Mouse (Mus musculus) MEL (cell line): Measurements from ENCODE around the gene Farp1. TPM values are rescaled to one million over a fixed set of nuclear protein-coding genes. Genes with fewer than 3 reads are reported as not detected.

Source experiments
- DNase-seq: peaks from one replicate; pipeline ENCODE4 v3.0.0; 2011; ENCODE audit warnings: low read depth, low spot score
- H3K27ac ChIP-seq: 2 replicates; pipeline ENCODE4 v1.5.1; 2012; ENCODE audit warnings: low read depth, mild to moderate bottlenecking, control low read depth, low read length, moderate library complexity; ENCODE audit not compliant: control insufficient read depth
- H3K27me3 ChIP-seq, 2 experiments: fragments of 150-350 bp in 1 of 2; sonication (generic) in 1 of 2; 2 replicates each; pipeline ENCODE4 v1.6.1; 2012; ENCODE audit warnings: low read length in 2 of 2, mild to moderate bottlenecking in 2 of 2, improper control_type of control experiment in 1 of 2, moderate library complexity in 1 of 2; ENCODE audit not compliant: insufficient read depth in 2 of 2, control insufficient read depth in 1 of 2
- H3K36me3 ChIP-seq, 2 experiments: 2 replicates each; pipeline ENCODE4 v1.6.1; 2012 to 2014; ENCODE audit warnings: low read length in 2 of 2, improper control_type of control experiment in 1 of 2, inconsistent platforms in 1 of 2, mild to moderate bottlenecking in 1 of 2; ENCODE audit not compliant: insufficient read depth in 2 of 2, control insufficient read depth in 1 of 2
- H3K4me1 ChIP-seq, 2 experiments: fragments of 150-350 bp in 1 of 2; sonication (generic) in 1 of 2; 2 replicates each; pipeline ENCODE4 v1.6.1; 2012; ENCODE audit warnings: low read length in 2 of 2, improper control_type of control experiment in 1 of 2, mild to moderate bottlenecking in 1 of 2; ENCODE audit not compliant: insufficient read depth in 2 of 2, control insufficient read depth in 1 of 2
- H3K4me3 ChIP-seq, 2 experiments: fragments of 150-350 bp in 1 of 2; sonication (generic) in 1 of 2; 2 replicates each; pipeline ENCODE4 v1.5.1; 2012; ENCODE audit warnings: low read depth in 2 of 2, low read length in 2 of 2, mild to moderate bottlenecking in 2 of 2, moderate library complexity in 2 of 2, control low read depth in 1 of 2, improper control_type of control experiment in 1 of 2; ENCODE audit not compliant: control insufficient read depth in 1 of 2, insufficient read depth in 1 of 2
- H3K79me2 ChIP-seq: 2 replicates; pipeline ENCODE4 v1.6.1; 2012; ENCODE audit warnings: mild to moderate bottlenecking, low read length, moderate library complexity; ENCODE audit not compliant: control insufficient read depth, poor library complexity, insufficient read depth
- H3K9ac ChIP-seq: 2 replicates; pipeline ENCODE4 v1.6.1; 2012; ENCODE audit warnings: low read depth, mild to moderate bottlenecking, control low read depth, low read length, moderate library complexity; ENCODE audit not compliant: control insufficient read depth, poor library complexity, severe bottlenecking
- H3K9me3 ChIP-seq: fragments of 150-350 bp; sonication (generic); replicated peaks from 2 replicates; pipeline ENCODE4 v1.6.1; 2012; ENCODE audit warnings: mild to moderate bottlenecking, low read length, improper control_type of control experiment, moderate library complexity; ENCODE audit not compliant: insufficient read depth
- CHD1 ChIP-seq: IDR thresholded peaks from 2 replicates; pipeline ENCODE4 v1.6.1; 2012; ENCODE audit warnings: low read depth, mild to moderate bottlenecking, inconsistent platforms, low read length, improper control_type of control experiment
- CHD2 ChIP-seq: IDR thresholded peaks from 2 replicates; pipeline ENCODE4 v1.6.1; 2011; ENCODE audit warnings: low read length, improper control_type of control experiment
- CTCF ChIP-seq, 3 experiments: IDR thresholded peaks in 2 of 3; conservative IDR thresholded peaks in 1 of 3; 2 replicates each; pipeline ENCODE4 v1.5.1; 2011 to 2012; ENCODE audit warnings: low read length in 3 of 3, low read depth in 2 of 3, mild to moderate bottlenecking in 2 of 3, improper control_type of control experiment in 1 of 3, inconsistent platforms in 1 of 3, mixed read lengths in 1 of 3, moderate library complexity in 1 of 3; ENCODE audit not compliant: control insufficient read depth in 1 of 3, insufficient read depth in 1 of 3, poor library complexity in 1 of 3, severe bottlenecking in 1 of 3
- ELF1 ChIP-seq: IDR thresholded peaks from 2 replicates; pipeline ENCODE4 v1.6.1; 2014; ENCODE audit warnings: low read depth, mild to moderate bottlenecking, inconsistent platforms, low read length, improper control_type of control experiment, moderate library complexity
- EP300 ChIP-seq, 2 experiments: IDR thresholded peaks; 2 replicates each; pipeline ENCODE4 v1.6.1; 2011; ENCODE audit warnings: improper control_type of control experiment in 2 of 2, low read length in 2 of 2, low read depth in 1 of 2, mild to moderate bottlenecking in 1 of 2
- HCFC1 ChIP-seq: IDR thresholded peaks from 2 replicates; pipeline ENCODE4 v1.6.1; 2012; ENCODE audit warnings: low read depth, mild to moderate bottlenecking, inconsistent platforms, low read length, improper control_type of control experiment, moderate library complexity
- JUND ChIP-seq: IDR thresholded peaks from 2 replicates; pipeline ENCODE4 v1.6.1; 2011; ENCODE audit warnings: low read depth, mild to moderate bottlenecking, improper control_type of control experiment, low read length
- MAFK ChIP-seq: IDR thresholded peaks from 2 replicates; pipeline ENCODE4 v1.6.1; 2011; ENCODE audit warnings: low read depth, mild to moderate bottlenecking, low read length, improper control_type of control experiment, borderline replicate concordance
- MAX ChIP-seq: IDR thresholded peaks from 2 replicates; pipeline ENCODE4 v1.6.1; 2011; ENCODE audit warnings: low read length, improper control_type of control experiment
- MYC ChIP-seq: IDR thresholded peaks from 2 replicates; pipeline ENCODE4 v1.6.1; 2011; ENCODE audit warnings: low read depth, mild to moderate bottlenecking, low read length, improper control_type of control experiment, moderate library complexity
- POLR2A ChIP-seq, 2 experiments: IDR thresholded peaks; 2 replicates each; pipeline ENCODE4 v1.6.1; 2011 to 2012; ENCODE audit warnings: low read length in 2 of 2, mild to moderate bottlenecking in 2 of 2, control low read depth in 1 of 2, improper control_type of control experiment in 1 of 2, low read depth in 1 of 2, moderate library complexity in 1 of 2; ENCODE audit not compliant: control insufficient read depth in 1 of 2, insufficient read depth in 1 of 2, poor library complexity in 1 of 2
- POLR2AphosphoS5 ChIP-seq: IDR thresholded peaks from 2 replicates; pipeline ENCODE4 v1.6.1; 2012; ENCODE audit warnings: low read depth, borderline replicate concordance, mild to moderate bottlenecking, inconsistent platforms, low read length, moderate library complexity, mixed read lengths
- SIN3A ChIP-seq: IDR thresholded peaks from 2 replicates; pipeline ENCODE4 v1.6.1; 2012; ENCODE audit warnings: low read length, improper control_type of control experiment, inconsistent platforms
- USF1 ChIP-seq: IDR thresholded peaks from 2 replicates; pipeline ENCODE4 v1.6.1; 2014; ENCODE audit warnings: low read depth, mild to moderate bottlenecking, inconsistent platforms, low read length, improper control_type of control experiment, moderate library complexity
- ZC3H11A ChIP-seq: IDR thresholded peaks from 2 replicates; pipeline ENCODE4 v1.6.1; 2012; ENCODE audit warnings: low read depth, mild to moderate bottlenecking, inconsistent platforms, low read length, improper control_type of control experiment
- ZKSCAN1 ChIP-seq: IDR thresholded peaks from 2 replicates; pipeline ENCODE4 v1.6.1; 2012; ENCODE audit warnings: low read depth, mild to moderate bottlenecking, inconsistent platforms, low read length, improper control_type of control experiment, moderate library complexity
- ZNF384 ChIP-seq: IDR thresholded peaks from 2 replicates; pipeline ENCODE4 v1.6.1; 2012; ENCODE audit warnings: low read depth, mild to moderate bottlenecking, inconsistent platforms, low read length, improper control_type of control experiment
- polyA plus RNA-seq, 2 experiments: library from polyadenylated mRNA; stranded (reverse) in 1 of 2; unstranded in 1 of 2; fragments of >175 nt in 1 of 2; fragments of >200 nt in 1 of 2; gene quantifications; 2 replicates each; pipeline versions ENCODE4 v1.2.1 to v1.2.4; 2012; ENCODE audit warnings: low replicate concordance in 2 of 2, low read depth in 1 of 2; ENCODE audit not compliant: insufficient read length in 2 of 2, insufficient read depth in 1 of 2, missing spikeins in 1 of 2
- total RNA-seq: library from RNA; depleted of rRNA; stranded (reverse); fragments of 300-350 nt; gene quantifications from 2 replicates; pipeline ENCODE4 v1.2.3, GENCODE M21; 2012

Gene Farp1
- total and polyA plus RNA-seq, 3 experiments = 0.62 to 1.1 TPM; not detected in 1

GRCm38 (mm10) chr14:121263912-121264311, 228.9 kb downstream of the Farp1 start:
- Histone ChIP-seq H3K4me3 (no peak overlapping the region), H3K9ac (no peak overlapping the region), H3K79me2 (no peaks in the 10 kb centered on the region), H3K4me1 (no peaks in the 10 kb centered on the region), H3K27ac (no peak overlapping the region), H3K36me3 (no peaks in the 10 kb centered on the region), H3K27me3 (0 out of 4 replicates have a peak, but pooled peaks cover 0 to 2% of the 10 kb centered on the region in 2 experiments)
- DNase-seq = no peak
- TF ChIP-seq JUND (no peak), ZKSCAN1 (no peak), CTCF (IDR thresholded peaks at IDR 0.05 in 2 of 3, conservative IDR thresholded peaks at IDR 0.05 in 1 of 3; ENCODE audit: control insufficient read depth in 1 of 3, insufficient read depth in 1 of 3, low read depth in 2 of 3, low read length in 3 of 3, poor library complexity in 1 of 3, severe bottlenecking in 1 of 3) (no peak), USF1 (no peak), HCFC1 (no peak), ELF1 (no peak), MYC (no peak)
- TF ChIP-seq, all 39 proteins: peak for 0
- no peaks in the 10 kb centered on the region for H3K9me3 ChIP-seq

DNA sequence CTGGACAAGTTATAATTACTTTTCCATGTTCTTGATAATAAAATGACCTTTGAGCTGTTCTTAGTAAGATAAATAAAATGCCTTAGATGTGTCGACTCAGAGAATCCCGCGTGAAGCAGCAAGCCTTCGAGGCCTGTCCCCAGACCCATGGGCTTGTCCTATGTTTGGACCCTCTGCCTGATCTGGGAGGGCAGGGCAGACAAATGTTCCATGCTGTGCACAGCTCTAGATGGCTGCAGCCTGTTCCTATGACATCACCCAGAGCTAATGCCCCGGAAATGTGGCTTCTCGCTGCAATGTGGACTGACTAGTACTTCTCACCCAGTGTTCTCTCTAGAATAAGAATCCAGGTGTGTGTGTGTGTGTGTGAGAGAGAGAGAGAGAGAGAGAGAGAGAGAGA, 229.5 kb downstream of the Farp1 start:
- Histone ChIP-seq H3K9me3 (no peaks in the 10 kb centered on the region), H3K27ac (no peak overlapping the region), H3K4me3 (no peak overlapping the region), H3K79me2 (no peaks in the 10 kb centered on the region), H3K9ac (no peak overlapping the region), H3K36me3 (no peaks in the 10 kb centered on the region), H3K27me3 (0 out of 4 replicates have a peak, but pooled peaks cover 0 to 2% of the 10 kb centered on the region in 2 experiments), H3K4me1 (no peaks in the 10 kb centered on the region)
- no peak for DNase-seq
- TF ChIP-seq MAFK = no peak
- no peak for TF ChIP-seq JUND
- TF ChIP-seq POLR2AphosphoS5 = no peak
- TF ChIP-seq CHD2 = no peak
- TF ChIP-seq SIN3A = no peak
- TF ChIP-seq EP300 (IDR thresholded peaks at IDR 0.05; ENCODE audit: low read depth in 1 of 2, low read length in 2 of 2) = no peak
- TF ChIP-seq ZNF384 = no peak
- no peak for TF ChIP-seq POLR2A (IDR thresholded peaks at IDR 0.05; ENCODE audit: control insufficient read depth in 1 of 2, insufficient read depth in 1 of 2, low read depth in 1 of 2, low read length in 2 of 2, poor library complexity in 1 of 2)
- no peak for TF ChIP-seq USF1
- no peak for TF ChIP-seq CHD1
- TF ChIP-seq CTCF (IDR thresholded peaks at IDR 0.05 in 2 of 3, conservative IDR thresholded peaks at IDR 0.05 in 1 of 3; ENCODE audit: control insufficient read depth in 1 of 3, insufficient read depth in 1 of 3, low read depth in 2 of 3, low read length in 3 of 3, poor library complexity in 1 of 3, severe bottlenecking in 1 of 3) = no peak
- TF ChIP-seq ZC3H11A = no peak
- no peak for TF ChIP-seq MAX
